Mouse (Mus musculus): ENCODE results near the gene 2900026A02Rik.

DNA sequence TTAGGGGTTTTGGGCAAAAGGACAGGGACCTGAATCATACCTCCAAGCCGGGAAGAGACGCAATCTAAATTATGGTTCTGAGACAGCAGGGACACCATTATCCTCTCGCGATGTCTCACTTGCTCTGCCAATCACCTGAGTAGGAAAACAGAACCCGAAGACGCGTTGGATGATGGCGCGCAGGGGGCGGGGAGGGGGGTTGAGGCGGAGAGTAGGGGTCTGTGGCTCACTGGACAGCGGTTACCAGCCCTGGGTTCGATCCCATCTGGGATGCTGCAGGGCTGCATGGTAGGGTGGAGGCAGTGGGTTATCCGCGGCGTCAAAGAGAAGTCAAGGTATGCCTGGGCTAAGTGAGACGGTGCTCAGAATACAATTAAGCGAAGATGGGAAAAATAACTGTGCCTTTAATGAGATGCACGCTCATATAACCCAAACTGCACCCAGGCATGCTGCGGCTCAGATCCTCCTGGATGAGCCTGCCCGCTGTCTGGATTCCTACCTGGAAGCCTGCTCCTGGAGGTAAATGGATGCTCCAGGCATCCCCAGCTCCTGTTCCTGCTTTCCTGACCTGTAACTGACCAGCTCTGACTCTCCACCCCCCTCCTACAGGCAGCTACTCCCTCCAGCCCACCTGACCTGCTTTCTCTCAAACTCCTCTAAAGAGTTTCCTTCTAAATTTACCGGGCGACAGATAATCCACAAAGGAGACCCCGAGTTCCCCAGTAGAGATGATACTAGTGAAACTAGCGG is 4.8 kb upstream of the 2900026A02Rik start:
- TF ChIP-seq CTCF (IDR thresholded peaks at IDR 0.05; ENCODE audit: borderline replicate concordance, extremely low read depth, insufficient read depth, insufficient read length) (no peak), POLR2A (IDR thresholded peaks at IDR 0.05; ENCODE audit: borderline replicate concordance, extremely low read depth, insufficient read depth, insufficient read length, poor library complexity, severe bottlenecking) (no peak)

All from brain, embryonic 14.5 days (tissue).